Mouse (Mus musculus) T-helper 17 cell (primary cell): ENCODE results near the gene Kcnt2.

Experiments
- in situ Hi-C, 2 experiments: fragments of 300-600 bp; cut with MboI, MseI; formaldehyde crosslinking; loops; 1 replicate in 1 of 2; 2 replicates in 1 of 2; pipeline ENCODE4 v1.15.1; 2025; ENCODE audit warnings: high pct_unique_total_duplicates in 2 of 2

Gene Kcnt2

DNA sequence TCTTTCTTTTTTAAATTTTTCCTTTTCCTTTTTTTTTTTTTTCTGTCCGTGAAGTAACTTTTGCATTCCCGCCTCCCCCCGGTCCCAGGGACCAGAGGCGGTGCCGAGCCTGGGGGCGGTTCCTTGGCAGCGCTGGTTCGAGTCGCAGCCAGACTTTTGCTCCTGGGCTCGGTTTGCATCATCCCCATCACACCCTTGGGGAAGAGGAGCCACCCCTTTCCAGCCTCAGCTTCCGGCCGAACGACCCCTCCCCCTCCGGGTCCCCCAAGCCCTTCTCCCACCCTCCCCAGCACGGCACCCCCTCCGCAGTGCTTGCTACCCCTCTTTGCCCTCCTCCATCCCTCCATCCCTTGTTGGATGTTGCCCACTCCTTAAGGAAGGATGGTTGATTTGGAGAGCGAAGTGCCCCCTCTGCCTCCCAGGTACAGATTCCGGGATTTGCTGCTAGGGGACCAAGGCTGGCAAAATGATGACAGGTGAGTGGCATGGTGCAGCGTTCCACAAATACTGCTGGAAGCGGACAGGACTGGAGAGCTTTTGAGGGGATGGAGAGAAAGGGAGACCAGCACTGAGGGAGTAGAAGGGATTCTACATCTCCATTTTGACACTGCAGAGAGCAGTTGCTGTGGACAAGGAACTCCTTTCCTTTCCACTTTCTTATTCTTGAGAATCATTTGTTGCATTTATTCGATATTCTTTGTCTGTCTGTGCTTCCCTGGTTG lies at the start of gene Kcnt2:
Gene Kcnt2 (plus strand): TSS at position 283 of the 722 bp plus-strand sequence.
- in situ Hi-C loops: no loop called here

DNA sequence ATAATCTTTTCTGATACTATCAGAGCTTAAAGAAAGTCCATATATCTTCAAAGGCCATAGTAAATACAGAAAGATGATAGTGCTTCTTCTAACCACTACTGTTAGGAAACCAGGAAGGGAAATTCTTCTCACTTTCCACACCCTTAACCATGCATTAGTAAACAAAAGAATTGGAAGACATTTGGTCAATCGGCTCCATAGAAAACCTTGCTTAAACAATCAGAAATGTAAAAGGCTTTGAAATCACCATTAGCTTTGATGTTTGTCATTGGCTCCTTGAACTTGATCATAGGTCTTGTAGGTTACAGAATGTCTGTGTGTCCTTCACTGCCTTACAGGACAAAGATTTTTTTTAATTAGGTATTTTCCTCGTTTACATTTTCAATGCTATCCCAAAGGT lies 40.6 kb upstream of the Kcnt2 start:
- in situ Hi-C loops: no loop called here

DNA sequence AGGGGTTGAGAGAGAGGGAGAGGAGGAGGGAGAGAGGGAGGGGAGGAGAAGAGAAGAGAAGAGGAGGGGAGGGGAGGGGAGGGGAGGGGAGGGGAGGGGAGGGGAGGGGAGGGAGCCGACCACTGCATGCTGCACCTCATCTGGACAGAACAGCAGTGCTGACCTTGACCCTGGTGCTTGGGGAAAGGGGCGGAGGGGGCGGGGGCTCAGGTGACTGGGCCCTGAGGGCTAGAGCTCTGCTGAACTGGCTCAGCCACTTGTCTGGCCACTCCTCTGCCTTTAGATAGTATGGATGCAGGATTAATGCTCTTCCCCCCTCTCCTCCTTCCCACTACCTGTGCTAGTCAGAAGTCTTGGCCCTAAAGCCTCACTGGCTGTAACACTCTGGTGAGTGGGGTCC lies 20.7 kb upstream of the Kcnt2 start:
- in situ Hi-C loops: no loop called here

DNA sequence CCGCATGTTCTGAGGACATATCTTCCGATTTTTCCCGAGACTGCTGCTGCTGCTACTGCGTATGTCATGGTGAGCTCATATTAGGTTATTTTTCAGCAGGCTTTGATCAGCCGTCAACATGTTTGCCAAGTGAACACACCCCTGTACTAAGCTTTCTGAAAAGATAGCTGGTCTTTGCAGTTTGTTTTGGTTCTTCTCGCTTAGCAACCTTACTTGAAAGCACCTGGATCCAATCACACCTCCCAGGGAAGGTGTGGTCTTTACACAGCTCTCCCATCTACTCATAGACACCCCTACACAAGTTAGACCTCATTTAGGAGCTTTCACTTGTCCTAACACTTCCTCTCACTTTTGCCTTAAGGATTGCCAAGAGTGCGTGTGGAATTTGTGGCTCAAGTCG lies 19.3 kb upstream of the Kcnt2 start:
- in situ Hi-C loops: no loop called here

DNA sequence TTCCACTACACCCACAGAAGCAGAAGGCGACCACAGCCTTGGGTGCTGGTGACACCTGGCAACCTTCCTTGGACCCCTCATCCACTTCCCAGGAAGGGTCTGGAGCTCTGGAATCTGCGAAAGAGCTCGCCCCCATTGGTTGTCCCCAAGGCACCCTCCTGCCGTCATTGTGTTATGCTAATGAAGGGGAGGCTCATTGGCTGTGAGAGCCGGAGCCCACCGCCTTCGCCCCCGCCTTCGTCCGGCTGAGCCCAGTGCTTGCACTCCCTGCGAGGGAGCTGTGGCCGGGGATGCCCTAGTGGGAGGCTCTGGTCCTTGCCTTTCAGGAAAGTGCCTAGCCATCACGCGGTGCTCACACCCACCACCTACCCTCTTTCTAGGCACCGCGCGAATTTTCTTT lies 493 bp upstream of the Kcnt2 start:
- in situ Hi-C loops: no loop called here

DNA sequence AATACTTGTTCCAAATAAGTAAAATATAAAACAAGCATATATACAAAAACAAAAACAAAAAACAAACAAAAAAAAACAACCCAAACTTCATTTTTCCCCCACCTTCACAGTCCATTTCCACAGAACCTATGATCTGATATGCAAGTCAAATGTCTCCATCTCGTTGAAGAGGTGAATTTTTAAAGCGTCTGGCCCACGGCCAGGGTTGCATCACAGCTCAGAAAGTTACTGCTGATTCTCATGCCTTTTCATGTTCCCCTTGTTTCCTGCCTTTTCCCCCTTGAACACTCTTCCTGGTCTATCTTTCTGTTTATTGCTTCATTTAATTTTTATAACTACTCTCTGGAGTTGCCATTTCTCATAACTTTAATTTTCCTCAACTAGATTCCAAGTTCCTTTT lies 18.7 kb downstream of the Kcnt2 start:
- in situ Hi-C loops: loop anchor here in 1 of 2 experiments (10.0 kb wide), 1 partner anchor 1270 kb away; no protein-coding TSS in a partner anchor

DNA sequence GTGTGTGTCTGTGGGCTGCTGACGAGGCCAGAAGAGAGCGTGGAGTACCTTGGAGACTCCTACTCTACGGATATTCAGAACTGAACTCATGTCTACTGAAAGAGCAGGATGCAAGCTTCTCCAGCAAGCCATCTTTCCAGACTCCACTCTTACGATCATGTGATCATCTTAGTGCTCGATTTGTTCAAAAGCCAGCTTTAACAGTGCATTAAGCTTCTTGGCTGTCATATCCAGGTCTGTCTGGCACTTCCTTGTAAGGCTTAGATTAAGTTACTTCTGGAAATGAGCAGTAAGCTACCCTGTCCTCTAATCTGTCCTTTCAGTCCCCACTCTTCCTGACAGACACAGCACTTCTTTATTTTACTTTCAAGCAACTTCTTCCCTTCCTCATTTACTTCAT lies 20.1 kb downstream of the Kcnt2 start:
- in situ Hi-C loops: loop anchor here in 1 of 2 experiments (10.0 kb wide), 1 partner anchor 1269 kb away; no protein-coding TSS in a partner anchor

DNA sequence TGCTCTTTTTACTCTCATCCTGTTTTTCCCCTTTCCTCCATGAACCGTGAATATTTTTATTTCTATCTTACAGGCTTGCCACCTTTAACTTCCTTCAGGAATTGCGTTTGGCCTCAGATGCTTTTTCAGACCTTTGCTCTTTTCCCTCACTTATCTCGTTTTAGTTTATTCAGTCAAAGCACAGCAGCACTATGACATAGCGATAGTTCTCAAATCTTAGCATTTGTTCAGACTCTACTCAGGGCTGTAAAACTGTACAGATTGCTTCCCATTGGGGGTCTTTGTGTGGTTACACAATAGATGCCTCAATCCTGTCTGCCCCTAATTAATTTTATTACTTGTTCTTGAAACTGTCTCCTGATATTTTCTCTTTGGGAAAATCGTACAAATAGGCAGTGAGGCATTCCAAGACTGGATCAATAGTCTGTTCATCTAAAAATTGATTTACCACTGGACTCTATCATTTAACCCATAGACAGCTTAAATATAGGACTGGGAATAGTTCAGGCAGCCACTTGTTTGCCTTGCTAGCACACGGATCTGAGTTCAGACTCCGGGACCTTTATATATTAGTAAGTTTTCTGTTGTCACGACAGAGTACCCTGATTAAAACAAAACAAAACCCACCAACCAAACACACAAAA lies 20.8 kb downstream of the Kcnt2 start:
- in situ Hi-C loops: loop anchor here in 1 of 2 experiments (10.0 kb wide), 1 partner anchor 1268 kb away; no protein-coding TSS in a partner anchor

DNA sequence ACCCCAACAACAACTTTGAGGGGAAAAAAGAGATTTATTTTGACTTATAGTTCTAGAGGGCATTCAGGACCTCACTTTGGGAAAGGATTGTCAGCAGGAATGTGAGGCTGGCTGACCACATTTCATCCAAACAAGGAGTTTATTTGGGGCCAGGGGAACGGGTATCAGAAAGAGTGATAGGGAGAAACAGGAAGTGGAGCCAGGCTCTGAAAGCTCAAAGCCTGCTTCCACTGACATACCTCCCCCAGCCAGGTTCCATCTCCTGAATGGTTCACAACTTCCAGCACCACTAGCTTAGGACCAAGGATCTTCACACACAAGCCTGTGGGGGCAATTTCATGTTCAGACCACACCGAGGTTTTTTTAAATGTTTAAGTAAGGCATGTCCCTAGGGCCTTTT lies 21.3 kb downstream of the Kcnt2 start:
- in situ Hi-C loops: loop anchor here in 1 of 2 experiments (10.0 kb wide), 1 partner anchor 1268 kb away; no protein-coding TSS in a partner anchor

DNA sequence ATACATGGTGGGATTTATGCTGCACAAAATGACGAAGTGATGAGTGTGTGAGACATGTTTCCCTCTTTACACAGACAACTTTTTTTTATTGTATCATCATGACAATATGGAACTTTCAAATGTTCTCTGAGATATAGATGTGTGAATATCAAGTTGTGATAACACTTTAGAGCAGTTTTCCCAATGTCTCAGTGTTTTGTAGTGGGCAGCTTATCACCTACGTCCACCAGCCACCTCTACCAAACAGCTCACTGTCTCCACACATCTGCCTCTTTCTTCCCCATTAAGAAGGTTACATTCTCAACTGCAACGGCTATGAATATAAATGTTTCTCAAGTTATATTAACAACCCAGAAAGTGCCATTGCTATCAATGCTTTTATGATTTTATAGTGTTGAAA lies 27.7 kb downstream of the Kcnt2 start:
- in situ Hi-C loops: no loop called here

DNA sequence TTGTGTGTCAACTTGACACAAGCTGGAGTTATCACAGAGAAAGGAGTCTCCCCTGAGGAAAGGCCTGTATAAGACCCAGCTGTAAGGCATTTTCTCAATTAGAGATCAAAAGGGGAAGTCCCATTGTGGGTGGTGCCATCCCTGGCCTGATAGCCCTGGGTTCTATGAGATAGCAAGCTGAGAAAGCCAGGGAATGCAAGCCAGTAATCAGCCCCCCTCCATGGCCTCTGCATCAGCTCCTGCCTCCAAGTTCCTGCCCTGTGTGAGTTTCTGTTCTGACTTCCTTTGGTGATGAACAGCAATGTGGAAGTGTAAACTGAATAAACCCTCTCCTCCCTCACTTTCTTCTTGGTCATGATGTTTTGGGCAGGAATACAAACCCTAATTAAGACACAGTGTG lies 29.9 kb downstream of the Kcnt2 start:
- in situ Hi-C loops: no loop called here

DNA sequence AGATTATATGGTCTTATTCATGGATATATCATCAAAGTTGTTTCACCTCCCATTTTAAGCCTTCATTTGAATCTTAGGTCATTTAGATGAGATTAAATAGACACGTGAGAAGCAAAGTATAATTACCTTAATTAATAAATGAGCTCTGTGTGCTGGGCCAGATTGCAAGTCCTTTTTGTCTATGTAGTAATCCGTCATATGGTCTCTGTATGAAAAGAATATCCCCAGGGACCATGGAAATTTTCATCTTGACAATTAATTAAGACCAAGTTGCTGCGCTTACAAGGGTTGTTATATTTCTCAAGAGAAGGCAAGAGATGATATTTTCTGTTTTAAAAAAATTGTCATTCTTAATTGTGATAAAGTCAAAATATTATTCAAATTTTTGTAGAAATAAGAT lies 47.2 kb downstream of the Kcnt2 start:
- in situ Hi-C loops: no loop called here

DNA sequence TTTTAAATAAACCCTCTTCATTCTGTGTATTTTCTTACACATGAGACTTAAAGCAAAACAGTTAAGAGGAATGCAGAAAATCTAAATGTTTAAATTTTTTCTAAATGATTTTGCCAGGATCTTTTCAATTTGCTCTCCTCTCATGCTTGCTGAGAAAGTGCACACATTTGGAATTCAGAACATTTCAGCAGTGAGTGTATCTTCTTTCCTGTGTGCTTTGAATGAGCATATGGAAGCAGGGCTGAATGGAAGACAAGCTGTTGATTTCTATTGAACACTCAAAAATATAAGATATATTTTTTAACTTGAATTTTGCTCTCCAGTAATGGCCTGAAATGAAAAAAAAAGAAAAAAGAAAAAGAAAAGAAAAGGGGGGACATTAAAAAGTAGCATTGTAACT lies 49.5 kb downstream of the Kcnt2 start:
- in situ Hi-C loops: no loop called here

DNA sequence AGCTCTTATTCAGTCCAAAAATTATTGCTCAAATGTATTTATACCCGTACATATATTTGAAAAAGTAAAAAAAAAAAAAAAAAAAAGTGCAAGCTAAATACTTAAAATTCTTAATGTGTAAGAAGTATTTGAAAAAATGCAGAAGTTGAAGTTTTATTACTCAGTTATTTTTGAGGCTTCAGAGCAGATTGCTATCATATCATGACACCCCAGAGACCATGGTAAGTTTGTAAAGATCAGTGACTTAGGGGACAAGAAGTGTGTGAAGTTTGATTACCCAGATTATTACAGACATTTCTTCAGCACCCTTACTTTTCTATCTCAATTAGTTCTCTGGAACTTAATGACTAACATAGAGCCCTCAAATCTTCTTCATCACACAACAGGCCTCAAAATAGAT lies 58.3 kb downstream of the Kcnt2 start:
- in situ Hi-C loops: no loop called here

DNA sequence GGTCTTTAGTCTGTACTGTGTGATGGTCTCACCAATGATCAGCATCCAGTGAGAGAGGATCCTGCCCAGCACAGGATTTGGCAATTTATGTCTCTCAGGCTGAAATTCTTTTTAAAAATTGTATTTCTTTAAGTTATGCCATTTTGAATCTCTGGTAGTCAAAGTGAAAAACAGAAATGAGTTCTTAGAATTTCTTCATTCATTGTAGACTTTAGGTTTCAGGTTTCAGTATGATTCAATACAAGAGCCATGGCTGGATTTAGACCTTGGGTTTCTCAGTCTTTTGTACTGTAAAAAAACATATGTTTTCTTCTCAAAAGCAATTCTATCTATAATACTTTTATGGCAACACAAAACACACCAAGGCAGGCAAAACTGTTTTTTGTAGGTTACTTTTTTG lies 59.4 kb downstream of the Kcnt2 start:
- in situ Hi-C loops: no loop called here

DNA sequence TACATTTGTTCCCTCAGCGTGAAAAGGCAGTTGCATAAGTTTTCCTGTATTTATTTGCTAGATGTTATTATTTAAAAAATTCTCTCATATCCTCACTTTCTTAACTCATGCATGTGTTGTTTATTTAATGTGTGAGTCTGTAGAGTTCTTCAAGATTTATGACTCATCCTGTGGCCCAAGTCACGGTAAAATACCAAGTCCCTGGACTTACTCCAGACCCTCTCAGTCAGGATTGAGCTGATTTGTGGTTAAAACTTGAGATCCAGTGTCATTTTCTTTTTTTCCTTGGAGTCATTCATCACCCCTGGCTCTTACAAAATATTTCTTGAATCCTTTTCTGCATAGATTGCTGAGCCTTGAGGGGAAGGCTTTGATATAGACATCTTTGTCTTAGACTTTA lies 60.4 kb downstream of the Kcnt2 start:
- in situ Hi-C loops: no loop called here

DNA sequence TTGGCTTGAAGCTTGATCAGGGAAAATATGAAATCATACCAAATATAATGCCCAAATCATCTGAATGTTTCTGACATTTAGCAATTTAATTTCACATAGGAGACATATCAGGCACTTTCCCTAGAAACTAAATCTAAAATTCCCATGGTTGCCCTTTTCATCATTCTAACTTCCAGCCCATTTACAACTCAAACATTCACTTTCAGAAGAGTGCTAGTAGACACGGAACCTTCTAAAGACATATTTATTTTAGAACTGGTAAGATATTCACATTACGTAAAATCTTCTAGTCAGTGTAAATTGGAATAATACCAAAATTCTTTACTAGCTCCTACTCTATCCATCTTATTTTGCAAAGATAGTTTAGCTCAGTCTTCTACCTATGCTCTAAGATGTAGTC lies 64.8 kb downstream of the Kcnt2 start:
- in situ Hi-C loops: no loop called here

DNA sequence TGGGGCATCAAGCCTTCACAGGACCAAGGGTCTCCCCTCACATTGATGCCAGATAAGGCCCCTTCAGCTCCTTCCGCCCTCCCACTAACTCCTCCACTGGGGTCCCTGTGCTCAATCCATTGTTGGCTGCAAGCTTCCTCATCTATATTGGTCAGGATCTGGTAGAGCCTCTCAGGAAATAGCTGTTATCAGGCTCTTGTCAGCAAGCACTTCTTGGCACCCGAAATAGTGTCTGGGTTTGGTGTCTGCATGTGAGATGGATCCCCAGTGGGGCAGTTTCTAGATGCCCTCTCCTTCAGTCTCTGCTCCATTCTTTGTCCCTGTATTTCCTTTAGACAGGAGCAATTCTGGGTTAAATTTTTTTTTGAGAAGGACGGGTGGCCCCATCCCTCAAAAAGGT lies 79.1 kb downstream of the Kcnt2 start:
- in situ Hi-C loops: no loop called here

DNA sequence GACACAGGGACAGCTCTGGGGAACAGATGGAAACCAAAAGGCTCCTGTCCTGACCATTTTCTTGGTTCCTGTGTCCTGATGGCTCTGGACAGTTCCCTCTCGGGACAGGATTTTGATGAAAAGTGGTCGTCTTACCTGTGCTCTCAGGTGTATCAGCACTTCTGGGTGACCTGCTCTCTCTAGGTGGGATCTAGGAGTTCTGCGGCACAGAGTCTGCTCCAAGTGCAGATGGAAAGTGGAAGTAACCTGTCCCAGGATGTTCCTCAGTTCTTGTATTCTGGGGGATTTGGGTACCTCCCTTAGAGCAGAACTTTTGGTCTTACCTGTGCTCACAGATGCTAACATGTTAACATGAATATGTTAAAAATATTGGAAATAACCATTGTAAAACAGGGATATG lies 80.8 kb downstream of the Kcnt2 start:
- in situ Hi-C loops: no loop called here

DNA sequence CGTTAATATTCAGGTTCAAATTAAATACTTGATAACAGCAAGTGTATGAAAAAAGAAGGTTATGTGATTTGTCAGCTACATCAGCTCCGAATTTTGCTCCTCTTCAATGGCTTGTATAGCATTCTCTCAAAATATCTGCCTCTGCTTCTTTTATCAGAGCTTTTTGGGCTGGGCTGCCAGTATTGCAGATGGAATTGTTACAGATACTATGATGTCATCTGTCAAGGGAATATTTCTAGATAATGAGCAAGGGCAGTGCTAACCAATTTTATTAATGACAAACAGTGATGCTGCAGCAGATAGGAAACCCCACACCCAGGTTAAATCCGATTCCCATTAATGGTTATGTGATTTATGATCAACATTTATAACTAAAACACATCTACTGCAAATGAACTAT lies 87.7 kb downstream of the Kcnt2 start:
- in situ Hi-C loops: no loop called here

DNA sequence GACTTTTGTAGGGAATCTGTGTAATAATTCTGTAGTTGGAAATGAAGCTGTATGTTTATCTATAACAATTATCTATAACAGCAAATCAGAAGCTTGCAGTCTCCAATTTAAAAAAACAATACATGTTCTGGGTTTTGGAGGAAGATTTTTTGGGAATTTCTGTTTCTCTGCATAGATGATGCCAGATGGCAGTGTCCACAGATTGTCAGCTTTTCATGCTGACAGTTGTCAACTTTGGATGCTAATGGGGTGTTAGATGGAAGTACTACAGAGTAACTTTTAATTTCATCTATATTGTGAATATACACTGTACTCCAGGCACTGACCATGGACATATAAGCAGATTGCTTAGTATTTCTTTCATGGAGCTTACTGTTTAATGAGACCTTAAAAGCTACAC lies 92.5 kb downstream of the Kcnt2 start:
- in situ Hi-C loops: no loop called here

DNA sequence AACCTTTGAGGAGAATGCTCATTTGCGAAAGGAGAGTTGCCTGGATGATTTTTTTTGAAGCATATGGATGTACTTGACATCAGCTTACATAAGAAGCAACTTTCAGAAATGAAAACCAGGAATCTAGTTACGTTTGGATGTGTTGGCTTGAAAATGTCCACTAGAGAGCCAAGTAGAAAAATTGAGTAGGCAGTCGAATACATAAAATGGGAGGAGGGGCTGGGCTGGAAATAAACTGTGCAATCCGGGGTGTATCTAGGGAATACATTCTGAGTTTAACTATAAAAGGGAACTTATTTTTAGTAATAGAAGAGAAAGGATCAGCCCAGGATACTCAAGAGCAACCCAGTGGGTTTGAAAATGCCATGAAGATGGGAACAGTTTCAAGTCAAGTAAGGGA lies 93.4 kb downstream of the Kcnt2 start:
- in situ Hi-C loops: no loop called here

DNA sequence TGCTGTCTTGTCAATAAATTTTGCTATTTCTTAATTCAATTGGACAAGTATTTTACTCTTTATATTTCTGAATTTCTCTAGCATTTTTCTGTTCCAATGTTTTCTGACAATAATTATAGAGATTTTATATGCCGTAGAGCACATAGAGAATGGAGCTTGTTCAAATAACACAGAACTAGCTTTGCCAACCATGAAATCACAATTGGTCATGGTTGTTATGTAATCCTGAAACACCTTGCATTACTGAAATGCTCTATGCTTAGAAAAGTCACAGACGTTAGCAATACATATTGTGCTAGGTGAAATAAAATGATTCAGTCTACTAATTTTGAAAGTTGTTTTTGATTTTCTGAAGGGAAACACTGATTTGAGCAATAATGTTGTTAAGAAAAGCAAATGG lies 118.8 kb downstream of the Kcnt2 start:
- in situ Hi-C loops: no loop called here
